Mouse (Mus musculus): ENCODE results near the gene Safb2. TPM values are rescaled to one million over a fixed set of nuclear protein-coding genes. Genes with fewer than 3 reads are reported as not detected.

The Safb2 gene
- total RNA-seq, 2 experiments from 2014 or later, result 54.5 to 78.1 TPM

DNA sequence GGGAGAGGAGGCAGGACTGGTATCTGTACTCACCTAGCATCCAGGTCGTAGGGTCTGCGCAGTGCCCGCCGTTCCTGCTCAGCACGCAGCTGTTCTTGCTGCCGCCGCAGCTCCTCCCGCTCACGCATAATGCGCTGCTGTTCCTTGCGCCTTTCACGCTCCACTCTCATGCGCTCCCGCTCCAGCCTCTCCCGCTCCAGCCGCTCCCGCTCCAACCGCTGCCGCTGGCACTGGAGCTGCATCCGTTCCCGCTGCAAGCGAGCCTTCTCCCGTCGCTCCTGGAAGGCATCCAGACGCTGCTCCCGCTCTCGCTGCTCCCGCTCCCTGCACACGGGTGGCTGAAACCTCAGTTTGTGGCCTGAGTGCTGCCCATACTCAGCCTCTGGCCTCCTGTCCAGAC, 18.1 kb downstream of the Safb2 start:
- no peak for ATAC-seq (ENCODE audit: poor library complexity, severe bottlenecking)

DNA sequence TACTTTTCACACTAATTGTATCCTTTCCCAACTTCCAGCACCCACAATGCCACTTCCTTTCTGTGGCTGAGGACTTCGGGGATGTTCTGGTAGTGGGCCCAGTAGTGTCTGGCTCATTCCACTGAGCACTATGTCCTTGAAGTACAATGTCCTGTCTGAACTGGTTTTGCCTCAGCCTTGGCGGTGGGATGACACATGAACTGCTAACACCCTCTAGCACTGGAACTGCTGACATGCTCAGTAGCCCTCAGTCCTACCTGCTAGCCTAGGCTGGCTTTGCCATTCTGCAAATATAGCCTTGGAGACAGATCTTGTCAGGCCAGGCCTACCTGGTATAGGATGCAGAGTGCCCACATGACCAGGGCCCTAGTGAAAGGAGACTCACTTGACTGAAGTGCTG, 22.5 kb downstream of the Safb2 start:
- no peak for ATAC-seq (ENCODE audit: poor library complexity, severe bottlenecking)

DNA sequence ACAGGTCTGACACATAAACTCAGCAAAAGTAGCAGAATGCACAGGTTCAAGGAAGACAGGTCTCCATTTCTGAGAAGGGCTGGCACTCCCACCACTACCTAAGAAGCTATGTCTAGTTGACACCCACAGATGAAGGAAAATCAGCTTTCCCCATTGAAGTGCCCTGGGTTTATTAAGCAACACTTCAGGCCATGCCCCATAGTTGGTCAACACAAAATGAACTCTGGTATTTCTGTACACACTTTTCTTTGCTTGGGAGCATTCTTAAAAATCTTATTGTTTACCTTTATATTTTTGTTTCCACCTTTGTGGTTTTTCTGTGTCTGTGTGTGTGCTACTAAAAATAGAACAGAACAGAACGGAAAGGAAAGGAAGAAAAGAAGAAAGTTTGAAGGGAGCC, 24.3 kb downstream of the Safb2 start:
- no peak for ATAC-seq (ENCODE audit: poor library complexity, severe bottlenecking)

DNA sequence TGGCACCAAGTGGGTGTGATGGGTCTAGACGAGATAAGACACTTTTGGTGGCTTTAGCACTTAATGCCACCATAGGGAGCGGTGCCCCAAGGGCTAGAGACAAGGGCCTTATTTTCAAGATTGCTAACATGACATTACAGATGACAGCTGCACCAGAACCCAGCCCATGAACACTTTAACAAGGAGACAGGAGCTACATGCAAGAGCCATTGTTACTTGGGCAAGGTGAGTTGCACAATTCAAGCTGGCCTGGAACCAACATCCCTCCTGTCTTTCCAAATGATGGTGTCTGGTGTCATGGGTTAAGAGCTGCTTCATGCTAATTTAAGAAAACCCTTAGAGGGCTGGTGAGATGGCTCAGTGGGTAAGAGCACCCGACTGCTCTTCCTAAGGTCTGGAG, 25.0 kb downstream of the Safb2 start:
- ATAC-seq (ENCODE audit: poor library complexity, severe bottlenecking), result no peak

DNA sequence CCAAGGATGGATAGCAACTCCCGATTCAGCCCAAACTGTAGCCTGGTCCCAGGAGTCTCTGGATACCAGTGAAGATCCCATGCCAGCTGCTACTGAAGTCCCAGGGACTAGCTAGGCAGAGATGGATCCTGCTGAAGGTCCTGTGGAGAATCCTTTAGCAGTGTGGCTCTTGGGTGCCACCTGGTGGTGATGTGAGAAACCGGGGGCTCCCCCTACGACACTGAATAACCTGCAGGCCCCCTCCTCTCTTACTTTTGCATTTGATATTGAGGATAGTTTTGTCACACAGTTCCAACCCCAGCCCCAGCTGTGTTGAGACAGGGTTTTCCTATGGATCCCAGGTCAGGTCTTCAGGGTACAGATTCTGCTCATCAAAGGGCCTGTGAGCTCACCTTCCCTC, 25.9 kb downstream of the Safb2 start:
- ATAC-seq (ENCODE audit: poor library complexity, severe bottlenecking), result peak; percentile 66

DNA sequence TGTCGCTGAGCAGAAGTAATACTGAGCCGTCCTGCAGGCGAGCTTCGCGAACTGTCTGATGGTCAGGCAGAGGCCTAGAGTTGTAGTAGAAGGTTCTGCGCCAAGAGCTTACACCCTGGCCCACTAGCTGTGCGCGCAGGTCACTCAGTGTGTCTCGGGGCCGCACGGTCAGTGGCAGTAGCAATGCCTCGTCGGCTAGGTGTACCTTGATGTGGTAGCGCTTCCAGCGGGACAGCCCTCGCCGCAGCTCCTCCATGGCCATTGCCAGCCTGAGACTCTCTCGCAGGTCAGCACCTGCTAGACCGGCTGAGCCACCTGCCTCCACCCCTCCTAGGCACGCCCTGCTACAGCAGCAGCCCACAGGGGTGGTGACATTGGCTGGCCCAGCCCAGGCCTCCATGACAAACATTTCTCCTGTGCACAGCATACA, 30.2 kb downstream of the Safb2 start, which contains the start of gene Gm20219:
Gene Gm20219 (minus strand): TSS at position 266 of the 430 bp plus-strand sequence.
- no peak for ATAC-seq (ENCODE audit: poor library complexity, severe bottlenecking)

DNA sequence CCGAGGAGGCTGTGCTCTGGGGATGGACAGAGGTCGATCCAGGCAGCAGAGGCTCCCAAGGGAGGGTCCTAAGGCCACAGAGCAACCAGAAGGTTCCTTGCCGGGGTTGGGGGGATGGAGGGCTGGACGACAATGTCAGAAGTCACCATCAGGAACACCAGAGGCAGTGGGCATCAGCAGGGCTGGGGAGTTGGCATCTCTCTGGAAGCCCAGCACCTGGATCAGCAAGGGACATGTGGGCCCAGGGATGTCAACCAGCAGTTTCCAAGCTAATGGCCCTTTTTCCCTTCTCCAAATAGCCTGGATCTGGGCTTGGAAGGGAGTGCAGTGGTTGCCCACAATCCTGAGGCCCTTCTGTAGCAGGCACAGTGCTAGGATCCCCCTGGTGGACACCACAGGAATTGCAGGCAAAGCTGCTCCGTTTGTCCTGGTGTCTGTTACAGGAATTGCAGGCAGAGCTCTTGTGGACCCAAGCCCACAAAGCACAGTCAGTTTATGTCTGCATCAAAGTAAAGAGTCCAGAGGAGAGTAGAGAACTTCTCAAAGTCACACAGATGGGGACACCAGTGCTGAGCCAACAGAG, 31.5 kb downstream of the Safb2 start:
- peak; percentile 87 for ATAC-seq (ENCODE audit: poor library complexity, severe bottlenecking)

DNA sequence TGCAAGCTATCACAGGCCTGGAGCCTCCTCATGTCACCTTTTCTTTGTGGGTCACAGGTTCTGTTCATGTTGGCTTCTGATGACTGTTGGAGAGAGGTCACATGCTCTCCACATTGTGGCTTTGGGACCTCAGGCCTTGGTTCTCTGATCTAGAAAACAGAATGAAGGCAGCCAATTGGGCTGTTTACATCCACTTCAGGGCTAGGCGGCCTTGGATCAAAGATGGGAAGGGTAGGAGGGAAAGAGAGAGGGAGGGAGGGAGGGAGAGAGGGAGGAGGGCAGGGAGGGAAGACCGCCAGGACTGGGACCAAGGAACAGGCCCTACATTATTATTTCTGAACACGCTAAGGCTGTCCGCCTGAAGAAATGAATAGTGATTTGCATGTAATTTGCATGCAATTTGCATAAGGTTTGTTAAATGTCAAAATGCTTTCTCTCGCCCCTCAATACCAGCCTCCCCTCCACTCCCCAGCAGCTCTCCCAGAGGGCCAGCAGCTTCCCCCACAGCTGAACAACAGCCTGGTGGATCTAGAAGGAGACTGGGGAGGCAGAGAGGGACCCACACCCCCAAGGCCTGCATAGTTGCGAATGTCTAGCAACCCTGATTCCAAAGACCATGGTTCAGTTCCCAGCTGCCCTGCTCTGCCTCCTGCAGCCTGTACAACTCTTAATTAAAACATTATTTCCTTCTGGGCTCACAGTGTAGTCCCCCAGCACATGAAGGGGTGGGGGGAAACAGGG, 32.4 kb downstream of the Safb2 start:
- ATAC-seq (ENCODE audit: poor library complexity, severe bottlenecking), result no peak

DNA sequence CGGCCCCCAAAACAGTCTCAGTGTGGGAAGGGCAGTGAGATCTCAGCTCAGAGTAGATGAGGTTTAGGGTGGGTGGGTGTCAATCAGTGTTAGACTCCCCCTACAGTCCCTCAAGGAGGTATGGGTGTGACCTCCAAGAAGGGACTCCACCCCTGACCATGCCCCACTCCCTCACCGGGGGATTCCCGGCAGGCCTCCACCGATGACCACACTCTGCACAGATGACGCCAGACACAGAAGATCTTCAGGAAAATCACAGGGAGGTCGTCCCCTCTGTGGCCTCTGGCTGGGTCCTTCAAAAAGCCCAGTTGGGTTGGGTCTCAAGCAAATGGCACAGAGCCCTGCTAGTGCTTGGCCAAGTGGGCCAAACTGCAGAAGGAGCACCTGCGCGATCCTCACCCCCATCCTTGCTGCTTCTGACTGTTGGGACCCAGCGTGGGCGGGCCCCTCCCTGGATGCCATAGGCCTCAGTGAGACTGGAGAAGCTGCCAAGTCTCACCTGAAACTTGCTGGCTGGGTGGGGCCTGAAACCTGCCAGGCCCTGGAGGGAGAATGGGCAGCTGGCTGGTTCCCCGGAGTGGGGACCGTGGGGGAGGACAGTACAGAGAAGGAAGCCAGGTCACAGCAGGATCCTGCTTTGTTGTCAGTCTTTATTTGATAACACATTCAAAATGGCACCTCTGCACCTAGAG, 33.5 kb downstream of the Safb2 start:
- no peak for ATAC-seq (ENCODE audit: poor library complexity, severe bottlenecking)

DNA sequence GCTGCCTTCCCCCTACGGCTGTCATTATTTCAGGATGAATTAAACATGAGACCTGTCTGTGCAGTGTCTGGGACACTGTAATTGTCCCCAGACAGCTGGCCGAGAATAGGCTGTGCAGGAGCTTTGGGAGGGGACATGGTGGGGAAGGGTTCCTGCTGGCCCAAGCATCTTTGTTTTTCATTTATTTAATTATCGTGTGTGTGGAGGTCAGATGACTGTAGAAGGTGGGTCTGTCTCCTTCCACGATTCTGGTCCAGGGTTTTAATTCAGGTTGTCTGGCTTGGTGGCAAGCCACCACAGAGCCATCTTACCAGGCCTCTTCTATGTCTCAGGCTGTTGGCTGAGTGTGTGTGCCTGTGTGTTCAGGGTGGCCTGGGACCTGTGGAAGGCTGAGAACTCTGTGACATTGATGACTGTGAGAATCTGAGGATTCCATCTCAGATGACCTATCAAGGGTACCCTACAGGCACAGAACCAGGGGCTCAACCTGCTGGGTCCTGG, 35.7 kb downstream of the Safb2 start:
- no peak for ATAC-seq (ENCODE audit: poor library complexity, severe bottlenecking)

DNA sequence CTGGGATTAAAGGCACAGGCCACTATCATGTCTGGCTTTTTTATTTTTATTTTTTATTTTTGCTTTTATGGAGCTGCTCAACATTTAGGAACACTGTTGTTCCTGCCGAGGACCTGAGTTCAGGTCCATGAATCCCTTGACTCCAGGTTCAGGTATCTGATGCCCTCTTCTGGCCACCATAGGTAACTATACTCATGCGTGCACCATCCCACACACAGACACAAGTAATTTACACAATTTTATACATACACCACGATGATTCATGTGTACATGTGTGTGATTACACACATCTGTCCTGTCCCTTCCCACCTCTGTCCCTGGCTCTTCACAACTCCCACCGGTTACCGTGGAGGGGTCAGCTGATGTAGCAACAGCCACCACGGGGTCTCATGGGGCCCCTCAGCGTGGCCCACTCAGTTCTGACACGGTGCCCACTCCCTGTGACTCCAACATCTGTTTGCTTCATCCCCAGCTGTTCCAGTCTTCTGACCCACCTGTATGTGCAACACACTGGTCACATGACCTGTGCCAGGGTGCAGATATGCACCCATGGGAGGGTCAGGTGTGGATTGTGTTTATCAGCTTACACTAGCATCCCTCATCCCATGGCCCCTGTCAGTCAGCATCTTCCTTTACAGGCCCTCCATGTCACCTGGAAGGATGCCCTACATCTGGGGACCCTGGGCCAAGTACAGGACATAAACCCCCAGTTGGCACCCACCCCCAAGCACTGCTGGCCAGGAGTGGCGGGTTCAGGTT, 36.4 kb downstream of the Safb2 start:
- ATAC-seq (ENCODE audit: poor library complexity, severe bottlenecking), result no peak

DNA sequence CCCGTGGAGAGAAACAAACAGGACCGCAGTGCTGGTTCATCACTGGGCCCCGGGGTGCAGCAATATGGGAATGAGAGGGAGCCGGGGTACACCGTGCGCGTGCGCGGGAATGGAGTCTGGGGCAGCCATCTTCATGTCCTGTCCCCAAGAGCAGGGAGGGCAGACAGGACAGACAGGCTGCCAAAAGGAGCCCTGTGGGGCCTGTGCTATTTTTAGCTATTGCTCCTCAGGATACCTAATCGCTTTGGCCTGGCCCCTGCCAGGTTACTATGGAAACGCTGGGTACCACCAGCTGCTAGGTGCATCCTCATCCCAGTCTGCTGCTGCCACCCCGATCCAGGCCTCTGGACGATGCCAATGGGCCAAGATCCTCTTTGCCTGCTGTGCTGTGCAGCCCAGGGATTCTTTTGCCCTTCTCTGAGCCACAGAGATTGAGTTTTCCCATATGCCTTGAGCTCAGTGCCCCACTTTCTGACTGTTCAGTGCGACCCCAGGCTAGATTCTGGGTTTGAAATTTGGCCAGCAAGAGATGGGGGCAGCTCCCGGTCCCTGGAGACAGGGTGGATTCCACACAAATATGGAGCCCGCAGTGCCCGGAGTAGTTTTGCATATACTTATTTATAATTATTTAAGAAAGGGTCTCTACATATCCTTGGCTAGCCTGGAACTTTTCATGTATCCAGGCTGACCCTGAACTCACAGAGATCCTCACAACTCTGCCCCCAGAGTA, 37.1 kb downstream of the Safb2 start:
- ATAC-seq (ENCODE audit: poor library complexity, severe bottlenecking), result no peak

DNA sequence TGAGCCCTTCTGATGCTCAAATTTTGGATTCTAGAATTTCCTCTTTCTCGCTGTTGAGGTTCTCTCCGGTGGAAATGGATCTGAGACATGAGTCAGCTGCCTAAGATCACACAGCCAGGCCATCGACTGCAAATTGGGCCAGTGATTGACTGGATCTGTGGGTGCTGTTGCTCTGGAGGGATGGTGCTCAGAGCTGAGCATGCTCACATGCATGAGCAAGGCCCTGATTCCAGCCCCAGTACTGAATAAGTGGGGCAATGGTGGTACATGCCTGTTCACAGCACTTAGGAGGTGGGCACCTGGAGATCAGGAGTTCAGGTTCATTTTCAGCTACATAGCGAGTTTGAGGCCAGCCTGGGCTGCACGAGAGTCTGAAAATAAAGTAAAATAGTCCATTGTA, 37.8 kb downstream of the Safb2 start:
- no peak for ATAC-seq (ENCODE audit: poor library complexity, severe bottlenecking)

DNA sequence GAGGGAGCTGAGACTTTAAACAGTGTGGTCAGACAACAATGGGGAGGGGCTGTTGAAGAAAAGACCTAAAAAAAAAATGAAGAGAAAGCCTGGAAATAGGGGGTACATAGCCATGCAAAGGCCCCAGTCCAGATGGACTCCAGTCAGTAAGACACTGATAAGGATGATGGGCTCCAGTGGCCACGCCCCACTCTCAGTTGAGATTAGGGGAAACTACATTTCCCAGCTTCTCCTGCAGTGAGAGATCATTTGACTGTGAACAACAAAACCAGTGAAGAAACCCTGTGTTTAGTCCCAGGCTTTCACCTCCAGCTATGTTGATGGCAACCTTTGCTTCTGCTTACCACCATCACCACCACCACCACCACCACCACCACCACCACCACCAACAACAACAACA, 38.4 kb downstream of the Safb2 start:
- no peak for ATAC-seq (ENCODE audit: poor library complexity, severe bottlenecking)

DNA sequence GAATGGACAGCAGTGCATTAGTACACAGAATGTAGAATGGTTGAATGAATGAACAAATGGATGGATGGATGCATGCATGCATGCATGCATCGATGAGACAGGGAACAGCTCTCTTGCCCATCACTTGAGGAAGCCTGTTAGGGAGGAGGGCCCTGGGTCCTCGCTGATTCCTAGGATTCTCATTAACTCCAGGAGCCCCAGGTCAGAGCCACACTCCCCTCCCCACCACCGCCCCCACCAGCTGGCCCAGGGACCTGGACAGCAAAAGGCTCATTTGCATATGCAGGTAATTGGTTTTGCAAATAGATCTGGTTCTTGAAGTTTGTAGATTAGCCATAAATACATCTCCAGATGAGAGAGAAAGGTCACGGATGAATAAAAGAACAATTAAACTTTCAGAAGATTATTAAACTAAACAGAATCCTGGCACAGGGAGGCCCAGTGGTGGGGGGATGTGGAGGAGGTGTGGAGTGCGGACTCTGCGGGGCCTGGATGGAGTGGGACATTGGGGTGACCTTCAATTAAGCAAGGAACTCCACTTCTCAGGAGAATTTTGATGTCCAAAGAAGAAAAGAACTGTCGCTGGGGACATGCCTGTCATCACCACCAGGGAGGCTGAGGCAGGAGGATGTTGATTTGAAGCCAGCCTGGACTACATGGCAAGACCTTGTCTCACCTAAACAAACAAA, 39.5 kb downstream of the Safb2 start:
- ATAC-seq (ENCODE audit: poor library complexity, severe bottlenecking), result no peak

DNA sequence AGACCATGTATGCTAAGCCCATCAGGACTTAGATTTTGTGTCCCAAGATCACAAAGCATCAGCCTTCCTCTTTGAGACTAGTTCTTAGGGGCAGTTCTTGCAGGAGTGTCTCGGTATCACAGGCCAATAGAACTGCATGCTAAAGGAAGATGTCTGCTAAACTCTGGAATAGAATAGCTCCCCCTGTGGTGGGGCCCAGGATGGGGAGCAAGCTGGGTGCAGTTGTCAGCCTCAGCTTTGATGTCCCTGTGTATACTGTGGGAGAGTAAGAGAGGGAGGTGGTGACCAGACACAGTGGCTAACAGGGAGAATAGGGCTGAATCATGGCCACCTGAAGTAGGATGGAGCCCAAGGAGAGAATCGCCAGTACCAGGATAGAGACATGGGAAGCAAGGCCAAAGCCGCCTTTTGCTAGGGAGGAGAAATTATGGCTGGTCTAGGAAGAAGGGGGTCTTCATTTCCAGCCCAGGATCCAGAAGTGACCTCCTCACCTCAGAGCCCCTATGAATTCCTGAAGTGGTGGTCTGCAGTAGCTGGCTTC, 40.6 kb downstream of the Safb2 start:
- no peak for ATAC-seq (ENCODE audit: poor library complexity, severe bottlenecking)

DNA sequence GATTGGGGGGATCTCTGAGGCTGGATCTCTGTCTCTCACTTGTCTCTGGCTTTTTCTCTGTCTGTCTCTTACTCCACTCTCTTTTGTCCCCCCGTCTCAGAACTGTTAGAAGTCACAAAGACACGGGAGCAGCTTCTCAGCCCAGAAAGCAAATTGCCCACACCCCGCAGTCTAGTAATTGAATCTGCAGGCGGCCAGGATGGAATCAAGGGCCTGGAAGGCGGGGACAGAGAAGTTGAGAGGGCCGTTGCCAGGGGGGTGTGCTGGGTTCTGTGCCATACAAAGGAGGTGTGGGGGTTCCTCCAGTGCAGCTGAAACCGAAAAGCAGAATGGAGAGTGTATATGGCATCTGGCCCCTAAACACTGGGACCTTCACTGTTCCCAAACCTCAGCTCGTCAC, 41.6 kb downstream of the Safb2 start:
- ATAC-seq (ENCODE audit: poor library complexity, severe bottlenecking), result no peak

DNA sequence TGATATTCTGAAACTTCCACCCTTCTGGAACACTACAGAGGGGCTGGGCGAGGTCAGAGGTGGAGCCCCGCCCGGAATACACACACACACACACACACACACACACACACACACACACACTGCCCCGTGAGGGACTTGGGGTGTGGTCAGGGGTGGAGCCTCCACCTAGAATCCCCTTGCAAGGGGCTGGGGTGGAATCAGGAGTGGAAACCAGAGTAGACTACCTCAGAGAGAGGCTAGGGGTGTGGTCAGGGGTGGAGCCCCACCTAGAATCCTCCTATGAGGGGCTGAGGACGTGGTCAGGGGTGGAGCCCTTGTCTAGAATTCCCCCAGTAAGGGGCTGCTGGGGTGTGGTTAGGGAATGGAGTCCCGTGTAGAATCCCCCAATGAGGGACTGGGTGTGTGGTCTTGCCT, 43.8 kb downstream of the Safb2 start:
- no peak for ATAC-seq (ENCODE audit: poor library complexity, severe bottlenecking)

DNA sequence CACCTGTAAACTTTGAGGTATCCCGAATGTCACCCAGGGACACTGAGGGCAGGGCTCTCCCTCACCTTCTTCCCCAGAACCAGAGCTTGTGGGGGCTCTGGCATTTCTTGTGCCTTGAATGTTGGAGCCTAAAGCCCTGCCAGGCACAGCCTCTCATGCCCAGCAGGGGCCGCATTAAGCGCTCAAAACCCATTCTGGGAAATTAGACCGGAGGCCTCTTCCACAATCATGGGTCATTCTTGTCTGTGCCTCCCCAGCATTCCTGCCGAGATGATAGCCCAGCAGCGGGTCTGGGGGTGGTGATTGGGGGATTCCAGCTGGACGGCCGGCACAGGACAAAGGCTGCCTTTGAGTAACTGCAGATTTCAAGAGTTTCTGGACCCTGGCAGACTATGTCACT, 46.5 kb downstream of the Safb2 start:
- ATAC-seq (ENCODE audit: poor library complexity, severe bottlenecking), result no peak

DNA sequence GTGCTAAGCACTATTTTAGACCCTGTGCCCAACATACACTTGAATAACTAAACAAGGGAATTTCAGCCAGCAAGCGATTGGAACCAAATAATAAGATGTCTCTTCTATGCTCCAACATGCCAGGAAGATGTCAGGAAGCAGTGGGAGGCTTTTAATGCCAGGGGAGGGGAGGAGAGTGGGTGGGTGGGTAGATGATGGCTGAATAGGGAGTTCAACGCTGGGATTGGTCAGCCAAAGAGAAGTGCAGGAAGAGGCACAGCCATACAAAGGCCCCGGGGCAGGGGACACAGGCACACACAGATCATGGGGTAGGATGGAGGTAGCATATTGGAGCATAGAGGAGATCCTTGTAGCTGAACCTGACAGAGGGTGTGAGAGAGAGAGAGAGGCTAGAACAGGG, 47.5 kb downstream of the Safb2 start:
- ATAC-seq (ENCODE audit: poor library complexity, severe bottlenecking), result no peak

Measured in megakaryocyte, adult 5-6 weeks (primary cell).